Mouse (Mus musculus): ENCODE data around the gene Trio.

Gene Trio

GRCm38 (mm10) chr15:27826886-27827285, 198.8 kb downstream of the Trio start:
- DNase-seq: no peak

- DNase-seq: no peak
These were observed 199.5 kb downstream of the Trio start for GRCm38 (mm10) chr15:27826048-27826637.

GRCm38 (mm10) chr15:27825390-27825789, 200.3 kb downstream of the Trio start:
- DNase-seq: no peak

GRCm38 (mm10) chr15:27823581-27823980, 202.1 kb downstream of the Trio start:
- DNase-seq: peak in 1 of 2 experiments; percentile 35

- DNase-seq: no peak
These were observed 203.2 kb downstream of the Trio start for GRCm38 (mm10) chr15:27822461-27822860.

- DNase-seq: peak in 1 of 2 experiments; percentile 15
These were observed 203.8 kb downstream of the Trio start for GRCm38 (mm10) chr15:27821651-27822364.

- peak in 1 of 2 experiments; percentile 23 for DNase-seq
These were observed 208.6 kb downstream of the Trio start for GRCm38 (mm10) chr15:27817096-27817495.

GRCm38 (mm10) chr15:27814677-27815391, 210.8 kb downstream of the Trio start:
- no peak for DNase-seq

GRCm38 (mm10) chr15:27810793-27811488, 214.7 kb downstream of the Trio start:
- no peak for DNase-seq

- DNase-seq: peak in 1 of 2 experiments; percentile 54
These were observed 215.4 kb downstream of the Trio start for GRCm38 (mm10) chr15:27810262-27810661.

- DNase-seq: peak; percentile 63 to 85
These were observed 216.9 kb downstream of the Trio start for GRCm38 (mm10) chr15:27808596-27809276.

- DNase-seq: peak; percentile 59 to 76
These were observed 219.4 kb downstream of the Trio start for GRCm38 (mm10) chr15:27806219-27806618.

GRCm38 (mm10) chr15:27805654-27806053, 220.0 kb downstream of the Trio start:
- DNase-seq: no peak

GRCm38 (mm10) chr15:27804447-27804846, 221.2 kb downstream of the Trio start:
- DNase-seq: no peak

- DNase-seq: no peak
These were observed 221.9 kb downstream of the Trio start for GRCm38 (mm10) chr15:27803568-27804345.

- no peak for DNase-seq
These were observed 223.4 kb downstream of the Trio start for GRCm38 (mm10) chr15:27802243-27802642.

GRCm38 (mm10) chr15:27801177-27801576, 224.5 kb downstream of the Trio start:
- no peak for DNase-seq

- DNase-seq: no peak
These were observed 228.0 kb downstream of the Trio start for GRCm38 (mm10) chr15:27797480-27798155.

GRCm38 (mm10) chr15:27796868-27797222, 228.8 kb downstream of the Trio start:
- peak in 1 of 2 experiments; percentile 45 for DNase-seq

GRCm38 (mm10) chr15:27795942-27796867, 229.4 kb downstream of the Trio start:
- DNase-seq: peak in 1 of 2 experiments; percentile 26

Data from lung, postnatal 4 days (tissue).